Mouse (Mus musculus) E14TG2a.4 (cell line): Measurements from ENCODE around the gene Ptgr1.

ENCODE experiments used
- CTCF ChIP-seq: conservative IDR thresholded peaks from 2 replicates; pipeline ENCODE4 v1.5.1; 2014; ENCODE audit warnings: low read length
- NANOG ChIP-seq: IDR thresholded peaks from 2 replicates; pipeline ENCODE4 v1.6.1; 2014; ENCODE audit warnings: borderline replicate concordance, low read length, mixed read lengths
- POU5F1 ChIP-seq: IDR thresholded peaks from 2 replicates; pipeline ENCODE4 v1.6.1; 2014; ENCODE audit warnings: low read length, borderline replicate concordance

GRCm38 (mm10) chr4:58998688-58999087 is 11.8 kb upstream of the Ptgr1 start:
- TF ChIP-seq CTCF = no peak
- no peak for TF ChIP-seq NANOG
- TF ChIP-seq POU5F1 = no peak
